Mouse (Mus musculus): ENCODE measurements around the gene Pex3. TPM values are rescaled to one million over a fixed set of nuclear protein-coding genes. Genes with fewer than 3 reads are reported as not detected.

The Pex3 gene
- total RNA-seq, 1 experiment: 14.8 TPM

GRCm38 (mm10) chr10:13493978-13494686 is 58.8 kb downstream of the Pex3 start:
- Histone ChIP-seq H3K36me3 (ENCODE audit: control insufficient read depth, insufficient read depth, low read length, poor library complexity, severe bottlenecking) (no peaks in the 10 kb centered on the region), H3K9me3 (ENCODE audit: control insufficient read depth, insufficient read depth, low read depth, low read length) (no peaks in the 10 kb centered on the region), H3K9ac (ENCODE audit: insufficient read depth, low read depth, low read length, poor library complexity, severe bottlenecking) (no peak overlapping the region), H3K4me1 (ENCODE audit: control insufficient read depth in 2 of 2, insufficient read depth in 2 of 2, low read length in 2 of 2, poor library complexity in 1 of 2) (no peaks in the 10 kb centered on the region), H3K27ac (ENCODE audit: insufficient read depth, low read depth, low read length, poor library complexity, severe bottlenecking) (no peak overlapping the region), H3K4me3 (ENCODE audit: insufficient read depth in 1 of 2, low read depth in 1 of 2, low read length in 2 of 2, poor library complexity in 1 of 2, severe bottlenecking in 1 of 2) (no peak overlapping the region)
- in situ Hi-C loops (cut with MboI; ENCODE audit: low sequenced_read_pairs in 2 of 2, unreplicated experiment in 2 of 2): no loop called here
- DNase-seq (ENCODE audit: low read depth, low spot score): no peak
- no peak for TF ChIP-seq MAFK (IDR thresholded peaks at IDR 0.05; ENCODE audit: insufficient read depth, low read depth, low read length)
- no peak for TF ChIP-seq ZC3H11A (IDR thresholded peaks at IDR 0.05; ENCODE audit: borderline replicate concordance, low read depth, low read length)
- no peak for TF ChIP-seq CHD2 (IDR thresholded peaks at IDR 0.05; ENCODE audit: low read depth, low read length)
- TF ChIP-seq ZNF384 (IDR thresholded peaks at IDR 0.05; ENCODE audit: low read depth, low read length): no peak
- TF ChIP-seq HCFC1 (IDR thresholded peaks at IDR 0.05; ENCODE audit: borderline replicate concordance, insufficient read depth, low read length): no peak

- in situ Hi-C loops (cut with MboI; ENCODE audit: low sequenced_read_pairs in 2 of 2, unreplicated experiment in 2 of 2): no loop called here
These were observed 63.3 kb downstream of the Pex3 start for GRCm38 (mm10) chr10:13489671-13490070.

GRCm38 (mm10) chr10:13485958-13486357 is 67.0 kb downstream of the Pex3 start:
- no peak for DNase-seq (ENCODE audit: low read depth, low spot score)
- H3K27ac ChIP-seq (ENCODE audit: insufficient read depth, low read depth, low read length, poor library complexity, severe bottlenecking): no peak overlapping the region
- no peak overlapping the region for H3K4me3 ChIP-seq (ENCODE audit: insufficient read depth in 1 of 2, low read depth in 1 of 2, low read length in 2 of 2, poor library complexity in 1 of 2, severe bottlenecking in 1 of 2)
- in situ Hi-C loops (cut with MboI; ENCODE audit: low sequenced_read_pairs in 2 of 2, unreplicated experiment in 2 of 2): no loop called here
- H3K4me1 ChIP-seq (ENCODE audit: control insufficient read depth in 2 of 2, insufficient read depth in 2 of 2, low read length in 2 of 2, poor library complexity in 1 of 2): no peaks in the 10 kb centered on the region
- H3K9ac ChIP-seq (ENCODE audit: insufficient read depth, low read depth, low read length, poor library complexity, severe bottlenecking): no peak overlapping the region
- no peaks in the 10 kb centered on the region for H3K36me3 ChIP-seq (ENCODE audit: control insufficient read depth, insufficient read depth, low read length, poor library complexity, severe bottlenecking)
- H3K9me3 ChIP-seq (ENCODE audit: control insufficient read depth, insufficient read depth, low read depth, low read length): no peaks in the 10 kb centered on the region
- TF ChIP-seq MAFK (IDR thresholded peaks at IDR 0.05; ENCODE audit: insufficient read depth, low read depth, low read length): no peak
- no peak for TF ChIP-seq ZC3H11A (IDR thresholded peaks at IDR 0.05; ENCODE audit: borderline replicate concordance, low read depth, low read length)
- TF ChIP-seq ZNF384 (IDR thresholded peaks at IDR 0.05; ENCODE audit: low read depth, low read length): no peak
- no peak for TF ChIP-seq CHD2 (IDR thresholded peaks at IDR 0.05; ENCODE audit: low read depth, low read length)
- TF ChIP-seq HCFC1 (IDR thresholded peaks at IDR 0.05; ENCODE audit: borderline replicate concordance, insufficient read depth, low read length): no peak

More at GRCm38 (mm10) chr10:13489671-13490070, 63.3 kb downstream of the Pex3 start:
- no peaks in the 10 kb centered on the region for H3K9me3 ChIP-seq (ENCODE audit: control insufficient read depth, insufficient read depth, low read depth, low read length)
- no peak overlapping the region for H3K9ac ChIP-seq (ENCODE audit: insufficient read depth, low read depth, low read length, poor library complexity, severe bottlenecking)
- no peak overlapping the region for H3K27ac ChIP-seq (ENCODE audit: insufficient read depth, low read depth, low read length, poor library complexity, severe bottlenecking)
- TF ChIP-seq HCFC1 (IDR thresholded peaks at IDR 0.05; ENCODE audit: borderline replicate concordance, insufficient read depth, low read length) (no peak), ZC3H11A (IDR thresholded peaks at IDR 0.05; ENCODE audit: borderline replicate concordance, low read depth, low read length) (no peak), ZNF384 (IDR thresholded peaks at IDR 0.05; ENCODE audit: low read depth, low read length) (no peak), MAFK (IDR thresholded peaks at IDR 0.05; ENCODE audit: insufficient read depth, low read depth, low read length) (no peak), CHD2 (IDR thresholded peaks at IDR 0.05; ENCODE audit: low read depth, low read length) (no peak)
- no peak overlapping the region for H3K4me3 ChIP-seq (ENCODE audit: insufficient read depth in 1 of 2, low read depth in 1 of 2, low read length in 2 of 2, poor library complexity in 1 of 2, severe bottlenecking in 1 of 2)
- no peak for DNase-seq (ENCODE audit: low read depth, low spot score)
- no peaks in the 10 kb centered on the region for H3K4me1 ChIP-seq (ENCODE audit: control insufficient read depth in 2 of 2, insufficient read depth in 2 of 2, low read length in 2 of 2, poor library complexity in 1 of 2)
- no peaks in the 10 kb centered on the region for H3K36me3 ChIP-seq (ENCODE audit: control insufficient read depth, insufficient read depth, low read length, poor library complexity, severe bottlenecking)

DNA sequence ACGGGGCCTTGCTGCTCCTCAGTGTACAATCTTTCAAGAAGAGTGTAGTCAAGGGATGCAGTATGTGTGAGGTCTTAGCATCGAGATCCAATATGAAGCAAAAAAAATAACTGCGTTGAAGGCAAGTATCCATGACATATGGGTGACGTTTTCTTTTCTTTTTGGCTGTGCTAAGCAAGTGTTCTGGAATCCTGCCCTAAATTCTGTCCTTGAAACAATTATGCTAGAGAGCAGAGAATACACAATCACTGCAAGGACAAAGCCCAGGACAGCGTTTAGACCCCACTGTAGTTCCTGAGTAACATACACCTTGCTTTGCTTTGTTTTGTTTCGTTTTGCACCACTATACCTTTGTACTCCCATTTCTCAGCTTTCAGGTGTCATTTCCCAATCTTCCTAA is 73.6 kb downstream of the Pex3 start:
- TF ChIP-seq CHD2 (IDR thresholded peaks at IDR 0.05; ENCODE audit: low read depth, low read length) (no peak), ZC3H11A (IDR thresholded peaks at IDR 0.05; ENCODE audit: borderline replicate concordance, low read depth, low read length) (no peak), ZNF384 (IDR thresholded peaks at IDR 0.05; ENCODE audit: low read depth, low read length) (no peak), HCFC1 (IDR thresholded peaks at IDR 0.05; ENCODE audit: borderline replicate concordance, insufficient read depth, low read length) (no peak), MAFK (IDR thresholded peaks at IDR 0.05; ENCODE audit: insufficient read depth, low read depth, low read length) (no peak)
- in situ Hi-C loops (cut with MboI; ENCODE audit: low sequenced_read_pairs in 2 of 2, unreplicated experiment in 2 of 2): no loop called here
- no peaks in the 10 kb centered on the region for H3K9me3 ChIP-seq (ENCODE audit: control insufficient read depth, insufficient read depth, low read depth, low read length)
- H3K9ac ChIP-seq (ENCODE audit: insufficient read depth, low read depth, low read length, poor library complexity, severe bottlenecking): no peak overlapping the region
- DNase-seq (ENCODE audit: low read depth, low spot score): no peak
- no peak overlapping the region for H3K4me3 ChIP-seq (ENCODE audit: insufficient read depth in 1 of 2, low read depth in 1 of 2, low read length in 2 of 2, poor library complexity in 1 of 2, severe bottlenecking in 1 of 2)
- peaks cover 0 to 4% of the 10 kb centered on the region in 2 experiments; a peak in 1 of 4 replicates for H3K4me1 ChIP-seq (ENCODE audit: control insufficient read depth in 2 of 2, insufficient read depth in 2 of 2, low read length in 2 of 2, poor library complexity in 1 of 2)
- H3K27ac ChIP-seq (ENCODE audit: insufficient read depth, low read depth, low read length, poor library complexity, severe bottlenecking): no peak overlapping the region
- H3K36me3 ChIP-seq (ENCODE audit: control insufficient read depth, insufficient read depth, low read length, poor library complexity, severe bottlenecking): no peaks in the 10 kb centered on the region
